In the genomic region with DNA sequence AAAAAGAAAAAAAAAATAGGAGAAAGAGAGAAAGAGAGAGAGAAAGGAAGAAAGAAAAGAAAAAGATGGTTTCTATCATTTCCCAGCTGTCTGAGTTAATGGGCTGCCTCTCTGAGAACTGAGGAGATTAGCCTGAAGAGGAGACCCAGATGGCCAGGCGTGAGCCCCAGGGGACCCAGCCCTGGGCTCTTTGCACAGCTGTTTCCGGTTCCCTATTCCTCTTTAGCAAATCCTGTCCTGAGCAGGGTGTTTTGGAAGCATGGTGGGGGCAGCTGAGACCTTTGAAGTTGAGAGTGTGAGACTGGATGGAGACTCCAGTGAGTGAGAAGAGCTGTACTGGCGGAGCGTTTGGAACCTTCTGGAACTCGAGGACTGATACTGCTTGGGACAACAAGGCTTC, we compare ENCODE assay signal across 10 mouse cellular contexts.
DNase-seq lines count a peak whose midpoint lies in the region; ATAC-seq and TF ChIP-seq lines count a peak whose summit lies in the region.
"Had no signal": no experiment of that assay in that cellular context is flagged by ENCODE, and none has a peak within 500 bp of the region (broad histone marks: within the 10 kb centered on the region; RNA-seq: fewer than 3 reads in every experiment).

No protein-coding gene starts in this region.

- TF ChIP-seq CTCF in lung, adult 2 months (IDR thresholded peaks at IDR 0.05; ENCODE audit: insufficient read depth, low read length): no peak

- no peaks in the 10 kb centered on the region for H3K4me1 ChIP-seq in lung, adult 2 months (ENCODE audit: control insufficient read depth, insufficient read depth, low read length)
- H3K4me1 ChIP-seq in intestine, embryonic 15.5 days (replicated peaks): peaks cover 18% of the 10 kb centered on the region

- H3K27ac ChIP-seq in intestine, embryonic 15.5 days: peak overlapping the region; percentile 44; the same call in 1 of the 2 replicates
- H3K27ac ChIP-seq: hindbrain, embryonic 15.5 days had no signal

- no peaks in the 10 kb centered on the region for H3K9me3 ChIP-seq in intestine, embryonic 15.5 days
- H3K9me3 ChIP-seq: hindbrain, embryonic 15.5 days had no signal

- H3K4me3 ChIP-seq in lung, adult 2 months (replicated peaks; ENCODE audit: extremely low read depth, low read depth, low read length): no peak overlapping the region
- no peak overlapping the region for H3K4me3 ChIP-seq in intestine, embryonic 15.5 days (replicated peaks)
- H3K4me3 ChIP-seq: hindbrain, embryonic 15.5 days had no signal

- H3K9ac ChIP-seq in intestine, embryonic 15.5 days: no peak overlapping the region
- H3K9ac ChIP-seq: hindbrain, embryonic 15.5 days had no signal

- no peak for TF ChIP-seq POLR2A in lung, adult 2 months (IDR thresholded peaks at IDR 0.05; ENCODE audit: borderline replicate concordance, extremely low read depth, low read depth, low read length)

- DNase-seq in lung, adult 18-20 months: peak; percentile 25 to 35
- DNase-seq in lung, adult 2 months: no peak
- peak; percentile 79 for DNase-seq in lung, postnatal 10 days
- no peak for DNase-seq in adrenal gland, postnatal 25 days
- DNase-seq in frontal cortex, adult 2 months (ENCODE audit: extremely low spot score in 1 of 2, low spot score in 1 of 2): no peak
- no peak for DNase-seq in urinary bladder, postnatal 10 days (ENCODE audit: low spot score)
- DNase-seq: thymus, postnatal 4 days had no signal

- H3K36me3 ChIP-seq in intestine, embryonic 15.5 days: no peaks in the 10 kb centered on the region
- H3K36me3 ChIP-seq: hindbrain, embryonic 15.5 days had no signal

- ATAC-seq in intestine, embryonic 15.5 days: peak; percentile 66
- no peak for ATAC-seq in CD4-positive, CD25-positive, alpha-beta regulatory T cell, adult 4 months

- WGBS in lung, adult 2 months: 41% methylated on average over 5 of the region's 5 CpGs
- 40% methylated on average over 5 of the region's 5 CpGs for WGBS in intestine, embryonic 15.5 days

- H3K4me2 ChIP-seq in intestine, embryonic 15.5 days (replicated peaks): no peak overlapping the region
- H3K4me2 ChIP-seq: hindbrain, embryonic 15.5 days had no signal

- no peaks in the 10 kb centered on the region for H3K27me3 ChIP-seq in intestine, embryonic 15.5 days (replicated peaks)
- H3K27me3 ChIP-seq: hindbrain, embryonic 15.5 days had no signal

Comparison
In these comparisons a context has a peak if more than half of its experiments do, and no peak if none do; other contexts are left out.
1. DNase-seq: peak in lung, adult 18-20 months (2 of 2) and lung, postnatal 10 days (single experiment); none in lung, adult 2 months (single experiment), adrenal gland, postnatal 25 days (single experiment), frontal cortex, adult 2 months (0 of 2) and urinary bladder, postnatal 10 days (single experiment).